ENCODE assay signal across 28 mouse cellular contexts in genomic region chr12:109432475-109433130, GRCm38 (mm10). TPM values are rescaled to one million over a fixed set of nuclear protein-coding genes. Genes with fewer than 3 reads are reported as not detected.
DNase-seq lines count a peak whose midpoint lies in the region; ATAC-seq and TF ChIP-seq lines count a peak whose summit lies in the region.
"Had no signal": no experiment of that assay in that cellular context is flagged by ENCODE, and none has a peak within 500 bp of the region (broad histone marks: within the 10 kb centered on the region; RNA-seq: fewer than 3 reads in every experiment).

No protein-coding gene starts in this region.

- H3K4me2 ChIP-seq in heart, embryonic 13.5 days, result no peak overlapping the region
- H3K4me2 ChIP-seq in limb, embryonic 14.5 days (replicated peaks; ENCODE audit: low read depth, low read length, severe bottlenecking), result no peak overlapping the region
- H3K4me2 ChIP-seq: embryonic facial prominence, embryonic 12.5 days; forebrain, embryonic 12.5 days; forebrain, embryonic 15.5 days; heart, embryonic 11.5 days; hindbrain, embryonic 14.5 days had no signal

- TF ChIP-seq CTCF in lung, adult 2 months (IDR thresholded peaks at IDR 0.05; ENCODE audit: insufficient read depth, low read length), result no peak

- 0 out of 2 replicates have a peak overlapping the region, but pooled peaks have one; percentile 12 for H3K27ac ChIP-seq in heart, embryonic 13.5 days (replicated peaks)
- H3K27ac ChIP-seq in limb, embryonic 10.5 days, result peak overlapping the region; percentile 44; the same call in 1 of the 2 replicates
- peak overlapping the region; percentile 82 for H3K27ac ChIP-seq in limb, embryonic 14.5 days (replicated peaks; ENCODE audit: low read depth, low read length)
- H3K27ac ChIP-seq: embryonic facial prominence, embryonic 12.5 days; forebrain, embryonic 12.5 days; forebrain, embryonic 15.5 days; heart, adult 2 months; hindbrain, embryonic 14.5 days; hindbrain, postnatal 0 days had no signal

- H3K4me1 ChIP-seq in heart, embryonic 13.5 days, result peaks cover 33% of the 10 kb centered on the region
- peaks cover 33% of the 10 kb centered on the region for H3K4me1 ChIP-seq in limb, embryonic 10.5 days
- H3K4me1 ChIP-seq in limb, embryonic 14.5 days (ENCODE audit: control insufficient read depth, insufficient read depth, low read length), result peaks cover 33% of the 10 kb centered on the region
- no peaks in the 10 kb centered on the region for H3K4me1 ChIP-seq in lung, adult 2 months (ENCODE audit: control insufficient read depth, insufficient read depth, low read length)

- H3K4me3 ChIP-seq in heart, embryonic 13.5 days, result no peak overlapping the region
- no peak overlapping the region for H3K4me3 ChIP-seq in limb, embryonic 10.5 days
- H3K4me3 ChIP-seq in limb, embryonic 14.5 days (replicated peaks; ENCODE audit: low read length), result no peak overlapping the region
- no peak overlapping the region for H3K4me3 ChIP-seq in lung, adult 2 months (replicated peaks; ENCODE audit: extremely low read depth, low read depth, low read length)
- H3K4me3 ChIP-seq: embryonic facial prominence, embryonic 12.5 days; forebrain, embryonic 12.5 days; forebrain, embryonic 15.5 days; heart, adult 2 months had no signal

- peaks cover 4% of the 10 kb centered on the region; the same call in 1 of the 2 replicates for H3K27me3 ChIP-seq in heart, embryonic 13.5 days (replicated peaks)
- no peaks in the 10 kb centered on the region for H3K27me3 ChIP-seq in limb, embryonic 10.5 days (ENCODE audit: low read depth, poor library complexity, severe bottlenecking)
- no peaks in the 10 kb centered on the region for H3K27me3 ChIP-seq in limb, embryonic 14.5 days (ENCODE audit: control insufficient read depth, insufficient read depth, low read length)
- H3K27me3 ChIP-seq: embryonic facial prominence, embryonic 12.5 days had no signal

- no peak for TF ChIP-seq POLR2A in limb, embryonic 14.5 days (IDR thresholded peaks at IDR 0.05; ENCODE audit: borderline replicate concordance, extremely low read depth, insufficient read depth, insufficient read length)
- TF ChIP-seq POLR2A in lung, adult 2 months (IDR thresholded peaks at IDR 0.05; ENCODE audit: borderline replicate concordance, extremely low read depth, low read depth, low read length), result no peak

- WGBS in heart, embryonic 13.5 days, result 58% methylated on average over 6 of the region's 6 CpGs
- WGBS in limb, embryonic 10.5 days, result 84% methylated on average over 6 of the region's 6 CpGs
- 54% methylated on average over 6 of the region's 6 CpGs for WGBS in limb, embryonic 14.5 days
- 73% methylated on average over 6 of the region's 6 CpGs for WGBS in lung, adult 2 months

- no peak for ATAC-seq in heart, embryonic 13.5 days (ENCODE audit: extremely low read depth, insufficient number of reproducible peaks, low FRiP score, low TSS enrichment)
- peak; percentile 58 for ATAC-seq in limb, embryonic 14.5 days (ENCODE audit: low FRiP score, low read depth)
- ATAC-seq: activated CD4-positive, CD25-positive, alpha-beta regulatory T cell, adult 4 months; forebrain, embryonic 15.5 days; hindbrain, postnatal 0 days; inflammation-experienced regulatory T-cells, adult 6 months; intestine, embryonic 16.5 days had no signal

- H3K9ac ChIP-seq in heart, embryonic 13.5 days, result no peak overlapping the region
- H3K9ac ChIP-seq in limb, embryonic 14.5 days (ENCODE audit: low read depth, low read length, severe bottlenecking), result no peak overlapping the region
- H3K9ac ChIP-seq: embryonic facial prominence, embryonic 12.5 days; forebrain, embryonic 12.5 days; forebrain, embryonic 15.5 days; hindbrain, embryonic 14.5 days had no signal

- H3K9me3 ChIP-seq in heart, embryonic 13.5 days, result no peaks in the 10 kb centered on the region
- no peaks in the 10 kb centered on the region for H3K9me3 ChIP-seq in limb, embryonic 10.5 days (replicated peaks)
- no peaks in the 10 kb centered on the region for H3K9me3 ChIP-seq in limb, embryonic 14.5 days (ENCODE audit: control insufficient read depth, low read length)
- H3K9me3 ChIP-seq: embryonic facial prominence, embryonic 12.5 days; forebrain, embryonic 12.5 days; forebrain, embryonic 15.5 days had no signal

- DNase-seq in embryo, embryonic 11 days, result peak; percentile 5
- DNase-seq in embryo, embryonic 10.5 days (ENCODE audit: low spot score), result no peak
- no peak for DNase-seq in heart, adult 18-20 months
- no peak for DNase-seq in limb, embryonic 10.5 days (ENCODE audit: low spot score)
- DNase-seq in limb, embryonic 14.5 days (ENCODE audit: low spot score), result peak; percentile 72
- DNase-seq in lung, adult 2 months, result no peak
- DNase-seq in adrenal gland, adult 18-20 months (ENCODE audit: low spot score in 2 of 2), result no peak
- DNase-seq: adrenal gland, postnatal 10 days; adrenal gland, postnatal 36 days; cerebellum, adult 11 months; cerebellum, adult 2 months; cerebellum, adult 9-11 months; cerebellum, postnatal 25 days; gastrocnemius, postnatal 25 days; heart, adult 2 months; heart, postnatal 14 days; heart, postnatal 4 days had no signal

- no peaks in the 10 kb centered on the region for H3K36me3 ChIP-seq in heart, embryonic 13.5 days
- H3K36me3 ChIP-seq in limb, embryonic 10.5 days, result no peaks in the 10 kb centered on the region
- no peaks in the 10 kb centered on the region for H3K36me3 ChIP-seq in limb, embryonic 14.5 days (ENCODE audit: control insufficient read depth, insufficient read depth, low read length)
- H3K36me3 ChIP-seq: embryonic facial prominence, embryonic 12.5 days; forebrain, embryonic 12.5 days; forebrain, embryonic 15.5 days had no signal

RNA-seq across cellular contexts. Expression of gene Dlk1, which starts 20.0 kb away (rescaled TPM):
- polyA plus RNA-seq in heart, embryonic 13.5 days (2015; fragmentation: Nextera tagmentation; extraction: Ambion mirVana), result 103 and 130 TPM in 2 replicates
- under 1 TPM in 1 of 2 experiments, not detected in 1; 0.90 TPM for total RNA-seq in heart, adult 18-20 months (2021)
- 106 and 159 TPM in 2 replicates for polyA plus RNA-seq in limb, embryonic 10.5 days (2016; fragmentation: Nextera tagmentation; extraction: Ambion mirVana)
- polyA plus RNA-seq in limb, embryonic 14.5 days (2012; rRNA removed), result 2,661 and 2,964 TPM in 2 replicates
- polyA plus RNA-seq in limb, embryonic 14.5 days (2014; fragmentation: Nextera tagmentation; extraction: Ambion mirVana), result 487 and 640 TPM in 2 replicates
- polyA plus RNA-seq in lung, adult 2 months (2012; rRNA removed), result 0.42 and 0.44 TPM in 2 replicates
- 100 to 1,000 TPM; 573 to 650 TPM for total RNA-seq in adrenal gland, adult 18-20 months (2021)
- total RNA-seq: common myeloid progenitor, adult 5-6 weeks had no signal
- polyA plus RNA-seq: activated CD4-positive, CD25-positive, alpha-beta regulatory T cell, adult 4 months; inflammation-experienced regulatory T-cells, adult 6 months had no signal

Comparison
In these comparisons a context has a peak if more than half of its experiments do, and no peak if none do; other contexts are left out.
1. DNase-seq: peak in embryo, embryonic 11 days (single experiment) and limb, embryonic 14.5 days (single experiment); none in embryo, embryonic 10.5 days (single experiment), heart, adult 18-20 months (0 of 2), limb, embryonic 10.5 days (single experiment), lung, adult 2 months (single experiment) and adrenal gland, adult 18-20 months (0 of 2).
2. H3K27ac ChIP-seq: peak in every context shown above with its lines; median percentile 82 in limb, embryonic 14.5 days; 44 in limb, embryonic 10.5 days; 12 in heart, embryonic 13.5 days.
3. RNA of gene Dlk1, which starts 20.0 kb away (polyA plus RNA-seq): 487 to 2,964 TPM in limb, embryonic 14.5 days, 103 to 130 TPM in heart, embryonic 13.5 days and 106 to 159 TPM in limb, embryonic 10.5 days; 0.42 to 0.44 TPM in lung, adult 2 months; every median in the first group is over 10 times any median in the second.